Mouse (Mus musculus) frontal cortex, postnatal 14 days (tissue): Measurements from ENCODE around the gene Ube2b.
A peak's percentile ranks its signal among the peaks of the same experiment; 100 is the strongest.

ENCODE experiments used
- DNase-seq, 2 experiments: peaks; one replicate each; pipeline ENCODE4 v3.0.0; 2022; ENCODE audit warnings: low spot score in 2 of 2

The Ube2b gene

DNA sequence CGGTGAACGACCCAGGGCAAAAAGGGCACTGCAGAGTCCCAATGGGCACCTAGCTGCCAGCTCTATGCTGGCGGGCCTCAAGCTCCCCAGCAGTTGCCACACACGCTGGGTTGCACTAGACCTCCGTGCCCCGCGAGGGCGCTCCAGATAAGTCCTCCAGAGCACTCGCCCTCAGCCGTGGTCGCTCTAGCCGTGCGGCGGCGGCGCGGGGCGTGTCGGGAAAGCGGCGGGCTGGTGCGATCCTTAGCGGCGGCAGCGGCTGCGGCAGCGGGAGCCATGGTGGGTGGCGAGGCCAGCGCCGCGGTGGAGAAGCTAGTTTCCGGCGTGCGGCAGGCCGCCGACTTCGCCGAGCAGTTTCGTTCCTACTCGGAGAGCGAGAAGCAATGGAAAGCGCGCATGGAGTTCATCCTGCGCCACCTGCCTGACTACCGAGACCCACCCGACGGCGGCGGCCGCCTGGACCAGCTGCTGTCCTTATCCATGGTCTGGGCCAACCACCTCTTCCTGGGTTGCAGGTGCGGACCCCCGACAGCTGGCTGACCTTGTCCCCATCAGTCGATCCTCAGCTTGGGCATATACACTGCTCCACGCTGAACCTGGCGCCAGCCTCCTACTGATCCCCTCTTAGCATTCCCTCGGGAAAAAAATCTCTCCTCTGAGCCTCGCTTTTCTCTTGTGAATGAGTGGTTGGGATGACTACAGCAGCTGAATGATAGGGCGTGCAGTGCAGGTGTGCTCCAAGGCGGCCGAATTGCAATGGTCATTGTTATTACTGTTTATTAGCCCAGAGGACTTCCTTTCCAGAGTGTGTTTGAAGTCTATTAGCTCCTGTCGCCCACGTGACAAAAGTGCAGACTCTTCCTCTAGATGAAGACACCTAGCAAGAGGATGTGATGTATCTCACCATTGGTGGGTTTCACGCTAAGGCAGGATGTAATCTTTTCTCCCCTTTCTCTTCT, 32.8 kb downstream of the Ube2b start, which contains the start of gene Cdkn2aipnl:
TSS of gene Cdkn2aipnl (plus strand) at position 219 of the 959 bp plus-strand sequence.
- DNase-seq, result peak; percentile 82 to 91

DNA sequence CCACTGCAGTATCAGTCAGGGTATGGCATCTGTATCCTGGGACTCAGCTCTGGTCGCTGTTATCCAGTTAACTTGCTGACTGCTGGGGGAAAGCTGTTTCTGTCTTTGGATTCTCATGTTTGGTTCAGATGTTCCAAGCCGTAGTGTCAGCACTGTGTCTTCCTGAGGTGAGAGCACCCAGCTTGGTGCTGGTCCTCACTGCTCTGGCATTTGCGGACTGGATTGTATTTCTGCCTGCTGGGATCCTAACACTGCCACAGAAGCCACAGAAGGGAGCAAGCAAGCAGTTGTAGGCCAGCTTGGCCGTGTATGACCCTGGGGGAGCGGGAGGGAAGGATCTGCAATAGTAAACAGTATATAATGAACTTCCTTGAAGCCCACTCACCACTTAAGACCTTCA, 33.9 kb downstream of the Ube2b start:
- no peak for DNase-seq

DNA sequence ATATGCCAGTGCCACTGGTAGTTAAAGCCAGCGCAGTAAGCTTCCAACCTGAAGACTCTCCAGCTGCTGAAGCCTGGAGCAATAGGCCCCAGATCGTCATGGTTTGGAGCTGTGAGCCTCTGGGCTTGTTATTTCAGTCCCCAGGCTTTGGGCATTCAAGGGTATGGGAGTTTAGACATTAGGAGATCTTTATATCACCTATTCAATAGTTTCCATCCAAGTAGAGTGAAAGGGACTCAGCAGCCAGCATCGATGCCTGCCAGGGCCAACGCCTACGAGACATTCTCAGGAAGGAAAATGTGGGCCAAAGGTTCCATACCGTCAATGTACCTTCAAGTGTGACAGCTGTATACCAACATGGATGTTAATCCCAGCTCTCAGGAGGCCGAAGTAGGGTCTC, 38.3 kb downstream of the Ube2b start:
- DNase-seq, result no peak

DNA sequence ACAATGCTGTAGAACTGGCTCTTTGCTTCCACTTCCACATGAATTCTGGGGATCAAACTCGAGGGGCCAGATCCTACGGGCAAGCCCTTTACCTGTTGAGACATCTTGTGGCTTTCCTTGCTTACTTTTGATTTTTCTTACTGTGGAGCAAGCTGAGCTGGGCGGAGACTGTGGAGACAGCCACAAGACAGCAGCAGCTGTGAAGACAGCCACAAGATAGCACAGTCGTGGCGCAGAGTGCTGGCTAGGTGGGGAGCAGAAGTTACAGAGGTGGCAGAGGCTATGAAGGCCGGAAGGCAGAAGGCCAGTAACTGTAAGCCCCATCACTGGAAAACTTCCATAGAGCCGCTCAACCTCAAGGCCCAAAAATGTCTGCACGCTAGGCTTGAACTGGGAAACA, 38.8 kb downstream of the Ube2b start:
- no peak for DNase-seq

DNA sequence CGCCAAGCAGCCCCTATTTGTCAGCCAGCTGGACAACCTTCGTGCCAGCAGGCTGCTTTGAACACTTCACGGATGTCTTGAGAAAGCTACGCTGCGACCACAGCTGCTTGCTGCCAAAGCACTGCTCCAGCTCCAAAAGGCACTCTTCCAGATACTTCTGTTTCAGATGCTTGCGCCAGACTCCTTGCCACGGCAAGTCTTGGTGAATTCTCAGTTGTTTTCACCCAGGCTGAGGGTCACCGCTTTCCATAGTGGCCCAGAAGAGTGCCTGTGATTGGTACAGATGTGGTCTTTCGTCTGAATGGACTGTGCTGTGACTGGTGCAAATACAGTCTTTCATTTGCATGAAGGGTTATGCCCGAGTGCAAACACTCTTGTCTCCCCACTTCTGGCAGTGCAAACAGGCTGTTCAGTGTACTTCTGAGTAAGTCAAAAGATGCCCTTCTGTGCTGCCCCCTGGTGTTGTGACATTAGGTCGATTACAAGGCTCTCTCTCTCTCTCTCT, 39.5 kb downstream of the Ube2b start:
- DNase-seq, result peak; percentile 19 to 38

DNA sequence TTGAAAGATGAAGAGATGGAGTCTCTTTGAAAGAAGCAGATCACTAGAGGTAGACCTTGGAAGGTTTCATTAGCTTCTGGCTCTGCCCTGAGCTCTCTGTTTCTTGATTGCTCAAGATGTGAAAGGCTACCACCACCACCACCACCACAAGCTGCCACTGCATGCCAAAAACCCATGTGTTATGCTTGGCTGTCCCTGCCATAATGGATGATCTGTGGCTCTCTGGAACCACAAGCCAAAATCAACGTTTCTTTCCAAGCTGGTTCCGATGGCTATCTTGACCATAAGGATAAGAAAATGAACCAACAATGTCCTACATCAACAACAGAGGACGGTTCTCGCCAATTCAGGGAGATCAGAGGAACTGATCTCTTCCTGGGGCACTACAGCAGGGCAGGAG, 40.5 kb downstream of the Ube2b start:
- DNase-seq, result no peak

DNA sequence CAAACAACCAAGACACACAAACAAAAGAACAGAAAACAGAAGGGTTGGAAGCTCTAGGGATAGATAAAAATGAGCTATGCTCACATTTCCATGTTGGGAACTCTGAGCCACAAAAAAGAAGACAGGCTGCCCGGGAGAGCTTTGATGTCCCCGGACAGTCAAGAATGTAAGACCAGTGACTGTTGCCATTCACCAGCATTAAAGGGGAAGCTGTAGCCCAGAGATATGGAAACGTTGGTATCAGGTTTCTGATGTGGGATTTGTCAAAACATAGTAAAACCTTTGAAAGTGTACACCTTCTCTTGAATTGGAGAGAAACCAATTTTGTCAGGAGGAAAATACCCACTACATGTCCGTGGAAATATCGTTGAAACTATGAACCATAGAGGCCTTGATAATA, 41.1 kb downstream of the Ube2b start:
- no peak for DNase-seq

DNA sequence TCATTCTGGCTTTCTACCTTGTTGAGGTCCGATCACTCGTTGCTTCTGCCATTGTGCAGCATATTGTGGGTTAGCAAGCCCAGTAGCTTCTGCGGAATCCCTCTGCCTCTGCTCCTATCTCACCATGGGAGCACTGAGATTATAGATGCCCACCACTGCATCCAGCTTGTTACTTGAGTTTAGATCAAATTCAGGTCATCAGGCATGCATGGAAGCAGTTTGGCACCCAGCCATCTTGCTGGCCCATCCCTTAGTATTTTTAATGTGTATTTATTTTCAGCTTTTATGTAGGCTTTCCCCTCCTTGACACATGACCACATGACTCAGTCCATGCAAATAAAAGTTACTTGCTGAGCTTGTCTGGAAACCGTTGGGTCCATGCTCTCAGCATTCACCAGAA, 42.8 kb downstream of the Ube2b start:
- DNase-seq, result no peak

DNA sequence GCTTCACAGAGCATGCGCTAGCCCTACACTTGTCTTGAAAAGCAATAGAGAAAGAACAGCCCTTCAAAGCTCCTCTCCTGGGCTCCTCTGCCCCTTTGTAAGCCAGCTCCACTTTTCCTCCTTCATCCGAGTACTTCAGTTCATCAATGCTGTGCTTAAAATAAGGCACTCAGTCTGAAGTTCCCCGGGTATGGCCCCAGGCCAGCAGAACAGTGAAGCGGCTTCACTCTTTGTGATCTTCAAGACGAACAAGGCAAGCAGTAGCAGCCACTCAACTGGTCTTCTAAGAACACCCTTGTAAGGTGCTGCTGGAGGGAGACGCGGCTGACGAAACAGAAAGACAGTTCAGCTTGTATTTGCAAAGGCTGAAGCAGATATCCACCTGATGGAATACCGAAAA, 44.5 kb downstream of the Ube2b start:
- DNase-seq, result no peak

DNA sequence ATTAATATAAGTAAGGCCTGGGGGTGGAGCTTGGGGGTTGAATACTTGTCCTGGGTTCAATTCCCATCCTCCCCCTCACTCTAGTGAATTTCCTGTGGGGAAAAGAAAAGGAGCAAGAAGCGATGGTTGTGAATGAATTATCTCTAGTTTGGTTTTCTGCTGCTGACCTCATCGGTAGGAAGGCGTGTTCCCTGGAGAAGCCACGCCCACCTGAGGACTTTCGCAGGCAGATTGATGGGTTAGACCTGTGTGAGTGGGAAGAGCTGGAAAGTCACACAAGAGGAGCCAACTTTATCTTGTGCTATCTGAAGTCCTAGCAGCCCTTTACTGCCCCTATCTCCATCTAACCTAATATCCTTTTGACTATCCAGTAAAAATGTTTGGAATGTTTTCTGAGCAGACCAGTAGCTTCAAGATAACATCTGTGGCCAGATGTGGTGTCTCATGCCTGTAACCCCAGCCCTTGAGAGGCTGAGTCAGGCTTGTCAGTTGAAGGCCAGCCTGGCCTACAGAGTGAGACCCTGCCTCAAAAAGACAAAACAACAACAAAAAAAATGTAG, 48.6 kb downstream of the Ube2b start:
- DNase-seq, result no peak

DNA sequence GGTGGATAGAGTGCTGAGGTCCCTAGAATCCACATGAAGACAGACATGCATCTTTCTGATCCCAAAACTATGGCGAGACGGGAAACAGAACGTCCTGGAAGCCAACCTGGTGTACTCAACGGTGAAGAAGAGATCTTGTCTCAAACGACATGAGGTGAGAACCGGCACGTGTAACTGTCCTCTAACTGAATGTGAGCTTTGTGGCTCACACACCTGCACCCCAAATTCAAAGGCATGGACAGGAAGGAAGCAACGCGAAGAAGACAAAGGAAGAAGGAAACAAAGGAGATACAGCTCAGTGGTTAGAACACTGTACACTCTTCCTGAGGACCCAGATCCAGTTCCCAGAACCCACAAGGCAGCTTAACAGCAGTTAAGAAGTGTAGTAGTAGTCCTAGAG, 50.6 kb downstream of the Ube2b start:
- DNase-seq, result no peak

DNA sequence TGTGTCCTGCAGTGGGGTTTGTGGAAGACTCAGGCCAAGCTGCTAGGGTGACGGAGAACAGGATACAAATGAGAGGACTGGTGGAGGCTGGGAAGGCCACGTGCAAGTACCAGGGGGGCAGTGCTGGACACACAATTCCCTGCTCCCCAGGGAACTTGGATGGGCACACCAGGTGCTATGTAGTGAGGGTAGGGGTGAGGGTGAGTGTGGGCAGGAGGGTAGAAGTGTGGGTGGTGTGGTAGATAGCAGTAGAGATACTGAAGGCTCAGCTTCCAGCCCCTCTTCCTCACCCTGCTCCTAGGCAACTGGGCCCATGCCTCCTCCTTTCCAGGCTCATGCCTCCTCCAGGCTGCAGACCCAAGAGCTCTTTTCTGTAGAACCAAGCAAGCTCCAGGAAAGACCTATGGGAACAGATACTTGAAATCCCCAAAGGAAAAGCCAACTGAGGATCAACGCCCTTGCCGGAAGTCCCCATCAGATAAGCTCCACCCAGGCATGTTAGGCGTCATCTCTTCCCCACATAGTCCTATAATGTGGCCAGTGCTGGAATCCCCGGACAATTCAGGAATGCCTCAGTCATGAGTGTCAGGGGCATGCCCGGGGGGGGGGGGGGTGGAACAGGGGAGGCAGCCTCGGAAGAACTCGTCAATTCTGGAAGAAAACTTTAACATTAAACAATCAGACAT, 51.3 kb downstream of the Ube2b start:
- no peak for DNase-seq

DNA sequence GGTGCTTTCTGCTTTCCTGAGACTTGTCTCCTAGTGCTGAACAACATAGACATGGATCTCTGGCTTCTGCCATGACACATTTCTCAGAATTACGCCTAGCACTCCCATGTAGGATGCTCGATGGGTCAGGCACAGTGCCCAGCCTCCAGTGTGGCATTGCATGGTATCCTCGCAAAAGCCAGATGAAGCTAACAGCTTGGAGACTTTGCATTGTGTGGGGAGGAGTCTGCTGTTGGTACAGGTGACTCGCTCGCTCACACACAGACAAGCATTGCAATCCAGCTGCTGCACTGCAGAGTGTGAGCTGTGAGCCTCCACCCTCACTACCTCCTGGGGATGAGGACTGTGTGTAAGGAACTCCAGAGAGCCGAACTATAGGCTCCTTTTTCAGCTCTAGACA, 54.4 kb downstream of the Ube2b start:
- no peak for DNase-seq

DNA sequence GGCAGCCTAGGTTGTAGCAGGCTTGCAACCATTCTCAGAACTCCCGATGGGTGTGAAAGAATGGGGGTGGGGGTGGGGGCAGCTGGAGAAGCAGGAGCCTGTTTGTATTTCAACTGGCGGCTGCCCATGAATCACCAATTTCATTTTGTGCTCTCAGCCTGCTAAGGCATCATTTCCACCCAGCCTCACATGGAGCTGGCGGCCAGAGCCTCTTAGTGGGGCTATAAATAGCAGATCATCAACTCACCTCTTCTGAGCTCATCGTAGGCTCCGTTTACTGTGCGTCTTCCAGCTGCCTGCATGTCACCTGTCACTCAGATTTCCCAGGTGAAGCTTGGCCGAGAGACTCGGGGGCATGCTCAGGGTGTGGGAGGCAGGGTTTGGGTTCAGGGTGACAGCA, 55.0 kb downstream of the Ube2b start:
- peak in 1 of 2 experiments; percentile 17 for DNase-seq

DNA sequence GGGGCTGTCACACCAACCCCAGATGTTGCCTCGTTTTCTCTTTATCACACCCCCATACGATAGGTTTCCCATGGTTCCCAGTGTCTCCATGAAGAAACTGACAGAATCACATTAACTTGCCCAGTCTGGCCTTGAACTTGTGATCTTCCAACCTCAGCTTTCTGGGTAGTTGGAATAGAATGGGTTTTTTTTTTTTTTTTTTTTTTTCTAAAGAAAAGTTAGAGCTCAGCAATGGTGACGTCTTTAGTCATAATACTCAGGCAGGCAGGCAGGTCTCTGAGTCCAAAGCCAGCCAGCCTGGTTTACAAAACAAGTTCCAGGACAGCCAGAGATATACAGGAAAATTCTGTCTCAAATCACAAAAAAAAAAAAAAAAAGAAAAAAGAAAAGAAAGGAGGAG, 56.3 kb downstream of the Ube2b start:
- DNase-seq, result no peak

DNA sequence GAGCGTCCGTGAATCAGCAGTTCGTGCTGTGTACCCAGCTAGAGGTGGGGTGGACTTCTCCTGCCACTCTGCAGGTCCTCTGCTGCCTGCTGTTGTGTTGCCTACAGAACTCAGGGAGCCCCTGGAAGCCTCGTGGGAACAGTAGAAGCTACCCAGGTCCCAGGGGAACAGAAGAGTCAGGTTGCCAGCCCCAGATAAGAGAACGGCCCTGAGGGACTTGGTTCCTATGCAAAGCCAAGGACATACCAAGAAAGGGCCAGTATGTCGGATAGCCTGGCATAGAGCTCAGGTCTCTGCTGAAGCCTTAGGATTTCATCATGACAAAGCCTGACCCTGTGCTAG, 57.1 kb downstream of the Ube2b start:
- DNase-seq, result no peak

DNA sequence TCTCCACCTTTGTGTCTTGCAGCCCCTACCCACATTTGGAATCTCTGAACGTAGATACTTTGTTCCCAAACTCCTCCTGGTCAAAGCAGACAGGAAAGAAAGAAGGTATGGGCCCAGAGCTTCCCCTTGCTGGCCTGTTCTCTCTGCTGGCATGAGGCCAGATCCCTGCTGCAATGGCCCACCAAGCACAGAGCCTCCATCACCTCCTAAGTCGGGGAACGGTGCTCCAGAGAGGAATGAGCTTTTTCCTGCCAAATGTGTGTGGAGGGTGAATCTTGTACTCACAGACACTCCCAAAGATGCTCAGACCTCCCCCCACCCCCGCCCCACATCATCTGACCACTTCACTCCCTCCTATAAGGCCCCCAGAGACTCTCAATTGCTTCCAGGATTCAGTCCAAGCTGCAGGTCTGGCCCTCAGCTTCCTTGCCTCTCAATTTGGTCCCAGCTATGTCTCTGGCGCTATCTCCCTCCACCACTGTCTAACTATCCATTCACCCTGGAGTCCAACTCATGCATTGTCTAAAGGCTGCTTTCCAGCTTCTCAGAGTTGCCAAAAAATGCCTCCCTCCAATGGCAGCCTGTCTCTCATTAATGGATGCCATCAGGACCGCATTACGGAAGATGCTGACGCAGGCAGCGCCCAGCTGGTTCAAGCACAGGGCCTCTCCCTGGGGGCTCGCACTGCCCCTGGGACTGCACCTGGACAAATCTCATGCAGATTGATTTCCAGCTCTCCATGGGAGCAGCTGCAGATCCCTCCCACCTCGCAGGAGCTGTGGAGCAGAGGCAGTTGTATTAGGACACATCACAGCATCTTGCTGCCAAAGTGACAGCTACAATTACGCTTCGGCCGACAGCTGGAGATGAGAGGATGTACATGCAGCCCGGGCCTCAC, 57.7 kb downstream of the Ube2b start:
- DNase-seq, result no peak

DNA sequence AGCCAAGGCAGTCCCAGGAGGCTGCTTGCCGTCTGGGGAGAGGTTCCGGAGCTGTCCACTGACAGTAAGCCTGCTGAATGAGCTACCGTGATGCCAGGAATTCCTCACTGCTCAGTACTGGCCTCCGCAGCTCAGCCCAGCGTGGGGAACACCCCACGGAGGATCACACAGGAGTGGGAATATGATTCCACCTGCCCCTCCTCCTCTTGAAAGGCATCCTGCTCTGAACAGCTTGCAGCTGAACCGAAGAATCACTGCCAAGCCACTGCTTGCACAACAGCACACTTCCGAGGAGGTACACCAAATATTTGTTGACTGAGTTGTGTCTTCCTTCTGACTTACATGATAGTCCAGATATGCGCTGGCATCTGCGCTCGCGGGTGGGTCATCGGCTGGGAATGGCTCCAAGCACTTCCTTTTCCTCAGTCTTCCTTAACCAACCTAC, 60.0 kb downstream of the Ube2b start:
- no peak for DNase-seq

DNA sequence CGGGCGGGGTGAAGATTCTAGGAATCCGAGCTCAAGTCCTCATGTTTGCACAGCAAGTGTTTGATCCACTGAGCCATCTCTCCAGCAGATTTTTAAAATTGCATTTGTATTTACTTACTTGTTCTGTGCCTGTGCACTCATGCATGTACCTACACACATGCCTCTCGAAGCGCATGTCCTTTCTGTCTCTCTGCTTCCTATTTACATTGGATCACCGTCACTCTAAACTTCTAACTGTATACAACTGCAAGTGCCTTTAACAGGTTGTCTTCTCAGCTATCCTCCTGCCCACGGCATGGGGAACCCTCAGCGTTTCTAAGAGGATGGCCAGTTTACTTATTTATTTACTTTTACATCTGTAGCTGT, 61.0 kb downstream of the Ube2b start:
- no peak for DNase-seq

DNA sequence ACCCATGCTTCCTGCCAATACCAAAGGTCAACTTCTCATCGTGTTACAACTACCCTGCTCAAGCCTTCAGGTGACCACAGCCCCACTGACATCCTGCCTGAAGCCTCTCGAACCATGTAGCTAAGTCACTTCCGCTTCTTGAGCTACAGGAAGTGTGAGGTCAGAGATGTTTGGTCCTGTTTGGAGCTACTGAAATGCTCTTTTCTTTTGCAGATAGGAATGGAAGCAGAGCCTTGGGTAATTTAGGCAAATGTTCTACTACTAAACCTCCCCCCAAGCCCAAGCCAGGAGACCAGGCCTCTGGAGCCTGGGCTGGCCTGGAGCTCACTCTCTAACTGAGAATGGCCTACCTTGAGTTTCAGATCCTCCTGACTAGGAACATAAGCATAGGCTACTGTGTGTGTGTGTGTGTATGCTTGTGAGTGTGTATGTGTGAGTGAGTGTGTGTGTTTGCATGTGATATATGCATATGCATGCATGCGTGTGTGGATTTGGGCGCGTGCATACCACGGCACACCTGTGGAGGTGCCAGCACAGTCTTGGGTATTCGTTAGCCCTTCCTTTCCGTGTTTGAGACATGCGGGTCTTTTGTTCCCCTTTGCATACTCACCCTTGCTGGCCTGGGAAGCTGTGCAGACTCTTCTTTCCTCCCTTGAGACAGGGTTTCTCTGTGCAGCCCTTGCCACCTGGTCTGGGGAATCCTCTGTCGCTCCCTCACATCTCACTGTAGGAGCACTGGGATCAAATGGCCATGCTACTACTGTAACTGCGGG, 61.6 kb downstream of the Ube2b start:
- DNase-seq, result no peak

DNA sequence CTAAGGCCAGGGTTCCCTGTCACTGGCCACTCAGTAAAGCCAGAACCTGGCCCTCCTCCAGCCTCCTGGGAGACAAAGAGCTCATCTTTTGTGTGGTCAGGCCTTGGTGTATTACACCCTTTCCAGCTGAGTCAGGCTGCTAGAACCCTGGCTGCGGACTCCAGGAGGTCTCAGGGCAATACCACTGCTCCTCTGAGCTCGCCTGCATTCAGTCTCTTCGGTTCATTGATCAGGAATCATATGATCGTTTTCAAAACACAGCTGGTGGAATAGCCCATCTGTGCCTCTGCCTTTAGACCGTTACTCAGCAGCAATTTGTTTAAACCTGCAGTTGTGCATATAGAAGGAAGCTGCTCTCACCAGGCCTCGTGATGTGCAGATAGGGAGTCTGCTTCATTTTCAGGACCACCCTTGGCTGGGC, 63.2 kb downstream of the Ube2b start:
- DNase-seq, result no peak
